Mouse (Mus musculus) limb, embryonic 11.5 days (tissue): ENCODE data around the gene Hist1h2ai. TPM values are rescaled to one million over a fixed set of nuclear protein-coding genes. Genes with fewer than 3 reads are reported as not detected.
"Not testable (repeated sequence)": the region's sequence is repeated elsewhere in the genome, so short reads cannot be mapped to it uniquely, and the experiment has no call there.

ENCODE experiments used
- ATAC-seq: fragments of 200-750 bp; cut with Nextera tagmentation; 2 replicates; pipeline ENCODE4 v1.8.0; 2017; ENCODE audit warnings: low read depth; ENCODE audit not compliant: insufficient number of reproducible peaks, low FRiP score, low TSS enrichment
- DNase-seq: peaks from one replicate; pipeline ENCODE4 v3.0.0-alpha.2; 2015; ENCODE audit warnings: low spot score
- H3K27ac ChIP-seq: fragments of 300-500 bp; sonication (generic); replicated peaks from 2 replicates; pipeline ENCODE4 v1.5.1; 2014; ENCODE audit warnings: low read depth, mild to moderate bottlenecking, low read length
- H3K27me3 ChIP-seq: fragments of 300-500 bp; sonication (generic); 2 replicates; pipeline ENCODE4 v1.6.1; 2014; ENCODE audit warnings: mild to moderate bottlenecking, low read length, mixed read lengths; ENCODE audit not compliant: control insufficient read depth, insufficient read depth
- H3K36me3 ChIP-seq: fragments of 300-500 bp; sonication (generic); 2 replicates; pipeline ENCODE4 v1.6.1; 2014; ENCODE audit warnings: mild to moderate bottlenecking, low read length, moderate library complexity, mixed read lengths; ENCODE audit not compliant: control insufficient read depth, insufficient read depth
- H3K4me1 ChIP-seq: fragments of 300-500 bp; sonication (generic); 2 replicates; pipeline ENCODE4 v1.6.1; 2014; ENCODE audit warnings: low read length, mixed read lengths; ENCODE audit not compliant: control insufficient read depth, insufficient read depth
- H3K4me2 ChIP-seq: fragments of 300-500 bp; sonication (generic); 2 replicates; pipeline ENCODE4 v1.6.1; 2014; ENCODE audit warnings: low read depth, mild to moderate bottlenecking, moderate library complexity; ENCODE audit not compliant: severe bottlenecking
- H3K4me3 ChIP-seq: fragments of 300-500 bp; sonication (generic); 2 replicates; pipeline ENCODE4 v1.5.1; 2014; ENCODE audit warnings: low read depth, low read length
- H3K9ac ChIP-seq: fragments of 300-500 bp; sonication (generic); 2 replicates; pipeline ENCODE4 v1.6.1; 2014; ENCODE audit warnings: mild to moderate bottlenecking, low read length
- H3K9me3 ChIP-seq: fragments of 300-500 bp; sonication (generic); 2 replicates; pipeline ENCODE4 v1.6.1; 2016; ENCODE audit warnings: low read length; ENCODE audit not compliant: control insufficient read depth
- WGBS: fragments of 180-500 bp; shearing (Covaris S2); extraction: QIAGEN DNeasy Blood & Tissue Kit; methylation state at CpG from one replicate; pipeline ENCODE4 v1.1.7; 2014; 5-methylcytosine and 5-hydroxymethylcytosine counted together
- polyA plus RNA-seq: library from polyadenylated mRNA; unstranded; fragments of >200 nt; fragmentation: Nextera tagmentation; extraction: Ambion mirVana; gene quantifications from 2 replicates; pipeline ENCODE4 v1.2.1, GENCODE M21; 2014

Hist1h2ai gene
- polyA plus RNA-seq, 1 experiment from 2014 or later, result 20.4 TPM

- Histone ChIP-seq H3K27ac (peak overlapping the region; percentile 98), H3K4me3 (peak overlapping the region; percentile 56), H3K9ac (peak overlapping the region; percentile 76), H3K4me2 (peak overlapping the region; percentile 83), H3K4me1 (no peaks in the 10 kb centered on the region), H3K27me3 (no peaks in the 10 kb centered on the region), H3K9me3 (no peaks in the 10 kb centered on the region), H3K36me3 (no peaks in the 10 kb centered on the region)
- no peak for ATAC-seq
- WGBS, result 5% methylated on average over 5 of the region's 5 CpGs
- peak; percentile 67 for DNase-seq
Measured at GRCm38 (mm10) chr13:21749387-21750158, 33.4 kb downstream of the Hist1h2ai start.

- not testable (repeated sequence) for H3K4me1 ChIP-seq, H3K36me3 ChIP-seq, H3K27me3 ChIP-seq, H3K9me3 ChIP-seq
- peak; percentile 99 for DNase-seq
- Histone ChIP-seq H3K4me3 (peak within 1 kb of the TSS; percentile 56), H3K4me2 (peak within 1 kb of the TSS; percentile 83), H3K27ac (peak within 1 kb of the TSS; percentile 98), H3K9ac (peak within 1 kb of the TSS; percentile 76)
- ATAC-seq, result peak; percentile 88
- under 1% methylated on average over 41 of the region's 56 CpGs for WGBS
Measured at GRCm38 (mm10) chr13:21750159-21751017, 34.2 kb downstream of the Hist1h2ai start, which contains the start of gene Hist1h4k. Hist1h4k (minus strand) TSS chr13:21750505.

DNA sequence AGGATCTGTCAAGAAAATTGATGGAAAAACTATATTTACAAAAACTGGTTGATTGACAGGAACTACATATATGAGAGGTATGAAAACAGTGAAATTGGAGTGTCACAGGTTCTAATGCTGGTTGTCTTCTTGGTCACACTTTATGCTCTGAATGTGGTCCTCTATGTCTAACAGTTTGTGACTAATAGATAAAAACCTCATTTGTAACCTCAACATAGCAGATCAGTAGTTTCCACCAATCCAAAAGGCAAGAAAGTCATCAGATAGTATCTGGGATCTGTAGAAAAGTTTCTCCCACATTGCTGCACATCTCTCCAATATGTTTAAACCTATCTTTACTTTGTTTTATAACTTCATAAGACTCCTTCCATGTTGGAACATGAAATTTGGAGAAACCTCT is 35.2 kb downstream of the Hist1h2ai start:
- Histone ChIP-seq H3K4me2 (no peak overlapping the region), H3K9ac (no peak overlapping the region), H3K27ac (peak overlapping the region; percentile 53), H3K9me3 (no peaks in the 10 kb centered on the region), H3K4me3 (no peak overlapping the region), H3K27me3 (no peaks in the 10 kb centered on the region), H3K36me3 (no peaks in the 10 kb centered on the region), H3K4me1 (no peaks in the 10 kb centered on the region)
- ATAC-seq, result no peak
- no peak for DNase-seq

DNA sequence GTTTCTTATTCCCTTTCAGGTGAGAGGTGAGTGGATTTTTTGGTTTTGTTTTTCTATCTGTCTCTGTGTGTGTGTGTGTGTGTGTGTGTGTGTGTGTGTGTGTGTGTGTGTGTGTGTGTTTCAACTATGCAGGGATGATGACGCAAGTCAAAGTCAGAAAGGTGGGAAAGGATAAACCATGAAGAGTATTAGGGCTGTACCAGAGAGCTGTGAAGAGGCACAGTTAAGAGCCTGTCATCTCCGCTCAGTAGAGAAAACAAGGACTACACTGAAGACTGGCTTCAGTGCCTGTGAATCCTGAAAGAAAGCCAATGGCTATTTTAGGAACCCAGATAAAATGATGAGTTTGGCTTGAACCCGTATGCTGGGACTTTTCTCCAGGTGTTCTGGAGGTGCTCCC is 35.6 kb downstream of the Hist1h2ai start:
- no peaks in the 10 kb centered on the region for H3K4me1 ChIP-seq
- H3K9me3 ChIP-seq, result no peaks in the 10 kb centered on the region
- no peak for ATAC-seq
- H3K4me2 ChIP-seq, result no peak overlapping the region
- H3K27ac ChIP-seq, result peak overlapping the region; percentile 92; the same call in 1 of the 2 replicates
- H3K36me3 ChIP-seq, result no peaks in the 10 kb centered on the region
- no peak overlapping the region for H3K9ac ChIP-seq
- no peak overlapping the region for H3K4me3 ChIP-seq
- no peaks in the 10 kb centered on the region for H3K27me3 ChIP-seq
- WGBS, result 89% methylated on average over 3 of the region's 3 CpGs
- DNase-seq, result peak; percentile 23

DNA sequence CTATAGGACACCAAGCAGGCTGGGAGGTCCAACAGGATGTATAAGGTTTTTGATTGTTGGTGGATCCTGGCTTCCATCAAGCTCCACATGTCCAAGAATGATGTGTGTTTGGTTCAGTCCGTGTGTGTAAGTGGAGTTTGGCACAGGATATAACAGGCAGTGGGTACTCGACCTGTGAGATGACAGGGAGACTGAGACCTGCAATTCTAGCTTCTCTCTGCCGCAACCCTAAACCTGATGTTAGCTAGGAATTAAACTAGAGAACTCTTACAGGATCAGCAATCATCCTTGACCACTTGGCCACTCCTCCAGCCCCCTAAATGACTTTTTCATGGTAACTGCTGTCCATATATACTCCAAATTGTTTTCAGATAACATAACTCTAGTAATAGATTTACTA is 36.1 kb downstream of the Hist1h2ai start:
- no peak overlapping the region for H3K4me3 ChIP-seq
- no peaks in the 10 kb centered on the region for H3K9me3 ChIP-seq
- H3K4me2 ChIP-seq, result peak overlapping the region; percentile 55; the same call in 1 of the 2 replicates
- DNase-seq (peak; percentile 55), ATAC-seq (no peak)
- no peaks in the 10 kb centered on the region for H3K36me3 ChIP-seq
- H3K27me3 ChIP-seq, result no peaks in the 10 kb centered on the region
- H3K27ac ChIP-seq, result peak overlapping the region; percentile 92
- H3K9ac ChIP-seq, result no peak overlapping the region
- WGBS, result 45% methylated on average over 3 of the region's 3 CpGs
- no peaks in the 10 kb centered on the region for H3K4me1 ChIP-seq

GRCm38 (mm10) chr13:21753051-21753523 is 36.9 kb downstream of the Hist1h2ai start:
- no peaks in the 10 kb centered on the region for H3K4me1 ChIP-seq
- peak overlapping the region; percentile 67 for H3K9ac ChIP-seq
- H3K27ac ChIP-seq, result peak overlapping the region; percentile 92
- DNase-seq (no peak), ATAC-seq (no peak)
- H3K4me2 ChIP-seq, result peak overlapping the region; percentile 55
- 5% methylated on average over 10 of the region's 10 CpGs for WGBS
- no peaks in the 10 kb centered on the region for H3K36me3 ChIP-seq
- H3K27me3 ChIP-seq, result no peaks in the 10 kb centered on the region
- no peaks in the 10 kb centered on the region for H3K9me3 ChIP-seq
- H3K4me3 ChIP-seq, result peak overlapping the region; percentile 35

GRCm38 (mm10) chr13:21753524-21754285 is 37.5 kb downstream of the Hist1h2ai start, which contains the start of the genes Hist1h2ak and Hist1h2bn:
Hist1h2ak (minus strand) TSS chr13:21753827.
Hist1h2bn (plus strand) TSS chr13:21754123.
- peak within 1 kb of the TSS; percentile 67 for H3K9ac ChIP-seq
- H3K27ac ChIP-seq, result peak within 1 kb of the TSS; percentile 92
- peak within 1 kb of the TSS; percentile 35 for H3K4me3 ChIP-seq
- peak; percentile 92 for ATAC-seq
- peak within 1 kb of the TSS; percentile 55 for H3K4me2 ChIP-seq
- H3K9me3 ChIP-seq, H3K4me1 ChIP-seq, H3K36me3 ChIP-seq, H3K27me3 ChIP-seq: not testable (repeated sequence)
- WGBS, result under 1% methylated on average over 40 of the region's 50 CpGs
- DNase-seq, result peak; percentile 82
